Mouse (Mus musculus) neural tube, embryonic 12.5 days (tissue): Measurements from ENCODE around the gene Chil6. TPM values are rescaled to one million over a fixed set of nuclear protein-coding genes. Genes with fewer than 3 reads are reported as not detected.

Experiments
- ATAC-seq: fragments of 200-750 bp; cut with Nextera tagmentation; 2 replicates; pipeline ENCODE4 v1.8.0; 2017; ENCODE audit warnings: low read depth, mild to moderate bottlenecking, moderate TSS enrichment, moderate library complexity; ENCODE audit not compliant: low FRiP score
- H3K27ac ChIP-seq: fragments of 300-500 bp; sonication (generic); 2 replicates; pipeline ENCODE4 v1.5.1; 2016
- H3K27me3 ChIP-seq: fragments of 300-500 bp; sonication (generic); replicated peaks from 2 replicates; pipeline ENCODE4 v1.6.1; 2016; ENCODE audit warnings: mild to moderate bottlenecking
- H3K36me3 ChIP-seq: fragments of 300-500 bp; sonication (generic); 2 replicates; pipeline ENCODE4 v1.6.1; 2016; ENCODE audit warnings: mild to moderate bottlenecking
- H3K4me1 ChIP-seq: fragments of 300-500 bp; sonication (generic); 2 replicates; pipeline ENCODE4 v1.6.1; 2016
- H3K4me2 ChIP-seq: fragments of 300-500 bp; sonication (generic); replicated peaks from 2 replicates; pipeline ENCODE4 v1.6.1; 2016; ENCODE audit warnings: mild to moderate bottlenecking
- H3K4me3 ChIP-seq: fragments of 300-500 bp; sonication (generic); 2 replicates; pipeline ENCODE4 v1.5.1; 2016
- H3K9ac ChIP-seq: fragments of 300-500 bp; sonication (generic); 2 replicates; pipeline ENCODE4 v1.6.1; 2016; ENCODE audit warnings: mild to moderate bottlenecking
- H3K9me3 ChIP-seq: fragments of 300-500 bp; sonication (generic); 2 replicates; pipeline ENCODE4 v1.6.1; 2016; ENCODE audit warnings: mild to moderate bottlenecking
- WGBS: fragments of 180-500 bp; shearing (Covaris S2); methylation state at CpG from one replicate; pipeline ENCODE4 v1.1.7; 2016; 5-methylcytosine and 5-hydroxymethylcytosine counted together
- polyA plus RNA-seq: library from polyadenylated mRNA; unstranded; fragments of >200 nt; fragmentation: Nextera tagmentation; extraction: Ambion mirVana; gene quantifications from 2 replicates; pipeline ENCODE4 v1.2.1, GENCODE M21; 2016

The Chil6 gene
- not detected in 2 replicates for polyA plus RNA-seq

GRCm38 (mm10) chr3:106406082-106406481 is at the start of gene Chil6:
TSS of gene Chil6 (minus strand) at chr3:106406182.
- no peak within 1 kb of the TSS for H3K27ac ChIP-seq
- no peaks in the 10 kb centered on the region for H3K27me3 ChIP-seq
- no peaks in the 10 kb centered on the region for H3K36me3 ChIP-seq
- H3K4me2 ChIP-seq = no peak within 1 kb of the TSS
- no peak for ATAC-seq
- no peaks in the 10 kb centered on the region for H3K9me3 ChIP-seq
- no peak within 1 kb of the TSS for H3K9ac ChIP-seq
- H3K4me1 ChIP-seq = no peaks in the 10 kb centered on the region
- H3K4me3 ChIP-seq = no peak within 1 kb of the TSS

GRCm38 (mm10) chr3:106452616-106453015 is 46.6 kb upstream of the Chil6 start:
- H3K4me1 ChIP-seq = no peaks in the 10 kb centered on the region
- H3K4me3 ChIP-seq = no peak overlapping the region
- ATAC-seq = no peak
- H3K36me3 ChIP-seq = no peaks in the 10 kb centered on the region
- 77% methylated on average over 4 of the region's 4 CpGs for WGBS
- no peak overlapping the region for H3K9ac ChIP-seq
- H3K27ac ChIP-seq = no peak overlapping the region
- no peaks in the 10 kb centered on the region for H3K27me3 ChIP-seq
- no peak overlapping the region for H3K4me2 ChIP-seq
- no peaks in the 10 kb centered on the region for H3K9me3 ChIP-seq

- Histone ChIP-seq H3K4me2 (no peak overlapping the region), H3K4me3 (no peak overlapping the region), H3K9ac (no peak overlapping the region), H3K9me3 (no peaks in the 10 kb centered on the region), H3K4me1 (no peaks in the 10 kb centered on the region), H3K27me3 (no peaks in the 10 kb centered on the region), H3K27ac (no peak overlapping the region), H3K36me3 (no peaks in the 10 kb centered on the region)
- ATAC-seq = no peak
- WGBS = 81% methylated on average over 4 of the region's 4 CpGs
Measured at GRCm38 (mm10) chr3:106449567-106449966, 43.6 kb upstream of the Chil6 start.

DNA sequence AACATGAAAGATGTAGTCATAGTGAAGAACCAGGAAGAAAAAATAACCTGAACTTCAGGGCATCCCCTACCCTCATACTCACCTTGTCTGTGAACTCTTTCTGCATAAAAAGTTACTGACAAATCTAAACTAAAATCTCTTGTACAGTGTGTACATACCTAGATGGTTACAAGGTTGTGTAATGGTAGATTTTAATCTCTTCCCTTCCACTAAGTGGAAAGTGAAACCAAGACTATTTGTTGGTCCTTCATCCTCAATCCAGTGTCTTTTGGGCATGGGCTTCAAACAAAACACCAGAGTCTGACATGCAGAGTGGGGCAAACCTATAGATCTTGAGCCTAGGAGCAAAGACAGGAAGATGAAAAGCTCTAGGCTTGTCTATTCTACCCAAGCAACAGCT is 43.0 kb upstream of the Chil6 start:
- Histone ChIP-seq H3K4me1 (no peaks in the 10 kb centered on the region), H3K27ac (no peak overlapping the region), H3K36me3 (no peaks in the 10 kb centered on the region), H3K4me2 (no peak overlapping the region), H3K4me3 (no peak overlapping the region), H3K9ac (no peak overlapping the region), H3K27me3 (no peaks in the 10 kb centered on the region), H3K9me3 (no peaks in the 10 kb centered on the region)
- no peak for ATAC-seq

- ATAC-seq = 0 out of 2 replicates have a peak, but pooled peaks have one; percentile 48
Measured at GRCm38 (mm10) chr3:106448571-106448970, 42.6 kb upstream of the Chil6 start.

More at GRCm38 (mm10) chr3:106448571-106448970, 42.6 kb upstream of the Chil6 start:
- H3K4me1 ChIP-seq = no peaks in the 10 kb centered on the region
- no peaks in the 10 kb centered on the region for H3K27me3 ChIP-seq
- H3K36me3 ChIP-seq = no peaks in the 10 kb centered on the region
- H3K27ac ChIP-seq = no peak overlapping the region
- H3K9me3 ChIP-seq = no peaks in the 10 kb centered on the region
- H3K4me2 ChIP-seq = no peak overlapping the region
- H3K9ac ChIP-seq = no peak overlapping the region
- no peak overlapping the region for H3K4me3 ChIP-seq

Other genes with a start within 250 kb of the Chil6 start
- not detected in 2 replicates for gene Chil3, start 238.6 kb downstream of the Chil6 start, polyA plus RNA-seq
- gene Chil4, start 186.7 kb downstream of the Chil6 start, polyA plus RNA-seq = not detected in 2 replicates
- 0.24 and 0.41 TPM in 2 replicates for gene Dennd2d, start 76.2 kb upstream of the Chil6 start, polyA plus RNA-seq
- gene Dram2, start 141.6 kb upstream of the Chil6 start, polyA plus RNA-seq = 57.3 and 58.9 TPM in 2 replicates
- 37.8 and 38.3 TPM in 2 replicates for gene Cept1, start 141.6 kb upstream of the Chil6 start, polyA plus RNA-seq